Mouse (Mus musculus) testis, postnatal 10 days (tissue): Measurements from ENCODE around the gene Tcl1b5.

Source experiments
- DNase-seq: peaks from one replicate; pipeline ENCODE4 v3.0.0; 2021; ENCODE audit warnings: low spot score

Tcl1b5 gene

DNA sequence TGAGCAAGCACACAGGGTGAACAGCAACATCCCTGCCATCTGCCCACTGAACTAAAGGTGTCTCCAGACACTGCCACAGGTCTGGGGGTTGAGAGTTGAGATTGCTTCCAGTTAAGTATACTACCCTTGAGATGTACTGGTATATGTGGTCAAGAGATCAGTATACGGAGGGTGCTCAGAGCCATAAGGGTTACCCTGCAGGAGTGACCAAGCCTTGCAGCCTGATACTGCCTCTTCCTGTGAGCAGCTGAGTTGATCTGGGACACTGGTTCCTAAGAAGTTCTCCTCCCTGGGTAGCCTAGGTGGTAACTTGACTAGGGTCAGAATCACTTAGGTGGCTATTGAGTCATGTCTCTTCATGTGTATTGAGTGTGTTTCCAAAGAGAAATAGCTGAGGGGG, 32.3 kb downstream of the Tcl1b5 start:
- no peak for DNase-seq

DNA sequence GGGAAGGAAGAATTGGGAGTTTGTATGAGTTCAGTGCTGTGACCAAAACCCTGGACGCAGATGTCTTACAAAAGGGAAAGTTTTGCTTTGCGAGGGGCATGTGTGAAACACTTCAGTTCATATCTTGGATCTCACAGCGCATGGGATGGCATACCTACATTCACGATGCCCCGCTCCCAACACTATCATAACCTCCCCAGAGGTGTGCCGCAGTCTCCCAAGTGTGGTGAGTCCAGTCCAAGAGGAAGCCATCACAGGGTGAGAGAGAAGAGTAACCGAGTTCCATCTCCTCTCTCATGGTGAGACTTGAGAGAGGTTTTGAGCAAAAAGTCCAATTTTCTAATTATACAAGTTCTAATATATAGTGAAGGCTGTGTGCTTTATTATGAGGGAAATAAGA, 33.1 kb downstream of the Tcl1b5 start:
- no peak for DNase-seq

DNA sequence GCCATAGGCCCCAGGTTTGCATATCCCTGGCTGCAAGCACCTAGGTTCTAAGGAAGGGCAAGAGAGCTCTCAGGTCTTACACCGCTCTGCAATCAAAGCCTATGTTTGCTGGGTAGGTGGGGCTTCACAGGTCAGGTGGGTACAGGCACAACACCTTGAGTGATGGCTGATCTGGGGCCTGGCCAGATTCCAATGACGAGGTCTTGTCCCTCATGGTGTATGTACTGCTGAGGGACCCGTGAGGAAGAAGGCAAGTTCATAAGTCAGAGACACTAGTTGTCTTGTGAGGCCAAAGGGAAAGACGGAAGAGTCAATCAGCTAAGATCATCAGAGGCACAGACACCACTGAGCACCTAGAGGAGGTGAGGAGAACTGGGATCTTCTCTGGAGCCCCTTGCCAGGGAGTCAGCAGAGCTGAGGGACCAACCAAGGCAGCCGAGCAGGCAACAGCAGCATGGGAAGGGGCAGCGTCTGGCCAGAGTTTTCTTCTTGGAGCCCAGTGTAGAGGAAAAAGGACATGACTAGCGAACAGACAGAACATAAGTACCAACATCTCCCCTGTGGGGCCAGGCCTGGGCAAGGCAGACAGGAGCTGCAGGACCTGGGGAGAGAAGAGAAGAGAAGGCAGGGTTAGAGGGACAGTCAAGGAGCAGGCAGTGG, 41.1 kb downstream of the Tcl1b5 start:
- DNase-seq = no peak

DNA sequence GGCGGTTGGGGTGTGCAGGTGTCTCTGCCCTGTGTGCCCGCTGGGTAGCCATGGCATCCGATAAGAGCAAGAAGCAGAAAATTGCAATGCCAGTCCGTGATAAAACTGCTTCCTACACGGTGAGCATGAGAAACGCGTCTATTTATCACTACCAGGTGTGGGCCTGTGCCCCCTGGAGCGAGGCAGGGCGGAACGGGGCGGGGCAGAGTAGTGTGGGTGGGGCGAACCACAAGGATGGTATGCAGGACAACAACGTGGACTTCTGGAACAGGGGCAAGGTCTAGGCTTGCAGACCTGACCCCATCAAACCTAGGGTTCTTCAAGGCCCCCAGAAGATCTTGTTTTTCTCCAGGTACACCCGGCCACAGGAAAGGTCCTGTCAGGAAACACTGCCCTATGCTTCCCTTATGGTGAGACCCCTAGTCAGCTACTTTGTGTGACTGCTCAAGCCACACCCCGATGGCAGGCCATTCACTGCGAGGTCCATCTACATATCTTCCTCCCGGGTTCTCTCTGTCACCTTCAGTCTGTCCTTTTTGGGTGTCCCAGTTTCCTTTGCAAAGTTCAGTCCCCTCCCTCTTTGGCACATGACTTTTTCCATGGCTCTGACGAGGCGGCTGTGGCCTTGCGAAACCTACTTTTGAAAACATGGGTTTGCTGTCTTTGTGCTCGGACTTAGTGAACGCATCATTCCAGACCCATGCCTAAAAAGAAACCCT, 46.6 kb downstream of the Tcl1b5 start, which contains the start of gene Tcl1:
Tcl1 (minus strand) TSS at position 193 of the 719 bp plus-strand sequence.
- no peak for DNase-seq

DNA sequence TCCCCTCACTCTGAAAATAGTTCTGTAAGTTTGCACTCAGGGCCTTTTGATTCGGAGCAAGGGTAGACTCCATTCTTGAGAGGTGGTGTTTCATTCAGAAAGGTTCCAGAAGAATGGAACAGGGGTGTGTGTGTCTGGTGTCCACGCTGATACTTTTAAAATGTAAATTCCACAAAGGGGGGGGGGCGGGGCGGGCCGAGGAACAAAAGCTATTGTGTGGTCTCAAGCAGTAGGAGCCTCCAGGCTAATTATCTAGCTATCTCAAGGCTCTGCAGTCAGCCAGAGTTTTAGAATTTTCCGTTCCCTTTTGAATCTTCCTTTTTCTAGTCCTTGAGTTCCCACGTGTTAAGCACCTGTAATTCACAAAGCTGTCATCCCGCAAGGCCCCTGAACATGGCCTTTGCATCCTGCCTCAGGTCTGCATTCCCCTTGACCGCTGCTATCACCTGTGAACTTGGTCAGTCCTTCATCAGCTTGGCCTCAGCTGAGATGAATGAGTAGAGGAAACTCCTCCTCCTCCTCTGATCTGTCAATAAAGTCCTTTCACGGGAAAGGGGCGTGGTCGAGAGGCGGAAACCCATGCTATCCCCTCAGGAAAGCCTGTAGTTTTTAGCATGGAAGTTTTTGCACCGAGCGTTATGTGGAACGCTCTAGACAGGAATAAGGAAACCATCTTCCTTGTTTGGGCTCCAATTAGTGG, 48.6 kb downstream of the Tcl1b5 start:
- DNase-seq = no peak
